Mouse (Mus musculus): ENCODE measurements around the gene Cacna2d4. TPM values are rescaled to one million over a fixed set of nuclear protein-coding genes. Genes with fewer than 3 reads are reported as not detected.

Gene Cacna2d4
- polyA plus RNA-seq, 1 experiment from 2014 or later = 0.02 TPM

GRCm38 (mm10) chr6:119248578-119248977 is 12.3 kb downstream of the Cacna2d4 start:
- WGBS (ENCODE audit: insufficient replicate concordance) = 68% methylated on average over 3 of the region's 3 CpGs
- ATAC-seq (ENCODE audit: low read depth) = no peak

GRCm38 (mm10) chr6:119249726-119250125 is 13.4 kb downstream of the Cacna2d4 start:
- Histone ChIP-seq H3K4me3 (ENCODE audit: low read depth, low read length) (no peak overlapping the region), H3K4me2 (ENCODE audit: low read depth, low read length) (no peak overlapping the region), H3K9me3 (replicated peaks; ENCODE audit: control insufficient read depth, low read length) (0 out of 2 replicates have a peak, but pooled peaks cover 2% of the 10 kb centered on the region), H3K9ac (ENCODE audit: low read depth, low read length) (no peak overlapping the region), H3K27me3 (ENCODE audit: control insufficient read depth, insufficient read depth, low read depth, low read length) (no peaks in the 10 kb centered on the region), H3K4me1 (ENCODE audit: control insufficient read depth, low read depth, low read length) (no peaks in the 10 kb centered on the region), H3K36me3 (ENCODE audit: control insufficient read depth, insufficient read depth) (no peaks in the 10 kb centered on the region), H3K27ac (ENCODE audit: low read length) (no peak overlapping the region)
- no peak for ATAC-seq (ENCODE audit: low read depth)
- WGBS (ENCODE audit: insufficient replicate concordance) = 72% methylated on average over 10 of the region's 10 CpGs

More at GRCm38 (mm10) chr6:119248578-119248977, 12.3 kb downstream of the Cacna2d4 start:
- Histone ChIP-seq H3K9ac (ENCODE audit: low read depth, low read length) (no peak overlapping the region), H3K4me3 (ENCODE audit: low read depth, low read length) (no peak overlapping the region), H3K27ac (ENCODE audit: low read length) (no peak overlapping the region), H3K36me3 (ENCODE audit: control insufficient read depth, insufficient read depth) (no peaks in the 10 kb centered on the region), H3K27me3 (ENCODE audit: control insufficient read depth, insufficient read depth, low read depth, low read length) (no peaks in the 10 kb centered on the region), H3K4me1 (ENCODE audit: control insufficient read depth, low read depth, low read length) (no peaks in the 10 kb centered on the region), H3K4me2 (ENCODE audit: low read depth, low read length) (no peak overlapping the region), H3K9me3 (replicated peaks; ENCODE audit: control insufficient read depth, low read length) (0 out of 2 replicates have a peak, but pooled peaks cover 2% of the 10 kb centered on the region)

GRCm38 (mm10) chr6:119251704-119252103 is 15.4 kb downstream of the Cacna2d4 start:
- WGBS (ENCODE audit: insufficient replicate concordance) = 56% methylated on average over 4 of the region's 4 CpGs
- no peaks in the 10 kb centered on the region for H3K36me3 ChIP-seq (ENCODE audit: control insufficient read depth, insufficient read depth)
- H3K9me3 ChIP-seq (replicated peaks; ENCODE audit: control insufficient read depth, low read length) = no peaks in the 10 kb centered on the region
- H3K4me1 ChIP-seq (ENCODE audit: control insufficient read depth, low read depth, low read length) = no peaks in the 10 kb centered on the region
- no peak overlapping the region for H3K9ac ChIP-seq (ENCODE audit: low read depth, low read length)
- no peak overlapping the region for H3K27ac ChIP-seq (ENCODE audit: low read length)
- no peak for ATAC-seq (ENCODE audit: low read depth)
- no peak overlapping the region for H3K4me3 ChIP-seq (ENCODE audit: low read depth, low read length)
- H3K4me2 ChIP-seq (ENCODE audit: low read depth, low read length) = no peak overlapping the region
- H3K27me3 ChIP-seq (ENCODE audit: control insufficient read depth, insufficient read depth, low read depth, low read length) = no peaks in the 10 kb centered on the region

GRCm38 (mm10) chr6:119276713-119277112 is 40.4 kb downstream of the Cacna2d4 start:
- WGBS (ENCODE audit: insufficient replicate concordance) = 57% methylated on average over 2 of the region's 2 CpGs
- no peak overlapping the region for H3K4me3 ChIP-seq (ENCODE audit: low read depth, low read length)
- no peak for ATAC-seq (ENCODE audit: low read depth)

GRCm38 (mm10) chr6:119280761-119281160 is 44.4 kb downstream of the Cacna2d4 start:
- ATAC-seq (ENCODE audit: low read depth) = no peak

More at GRCm38 (mm10) chr6:119276713-119277112, 40.4 kb downstream of the Cacna2d4 start:
- H3K4me2 ChIP-seq (ENCODE audit: low read depth, low read length) = no peak overlapping the region
- no peaks in the 10 kb centered on the region for H3K36me3 ChIP-seq (ENCODE audit: control insufficient read depth, insufficient read depth)
- no peaks in the 10 kb centered on the region for H3K4me1 ChIP-seq (ENCODE audit: control insufficient read depth, low read depth, low read length)
- no peak overlapping the region for H3K9ac ChIP-seq (ENCODE audit: low read depth, low read length)
- no peak overlapping the region for H3K27ac ChIP-seq (ENCODE audit: low read length)
- no peaks in the 10 kb centered on the region for H3K9me3 ChIP-seq (replicated peaks; ENCODE audit: control insufficient read depth, low read length)
- no peaks in the 10 kb centered on the region for H3K27me3 ChIP-seq (ENCODE audit: control insufficient read depth, insufficient read depth, low read depth, low read length)

GRCm38 (mm10) chr6:119301310-119301709 is 65.0 kb downstream of the Cacna2d4 start:
- H3K9me3 ChIP-seq (replicated peaks; ENCODE audit: control insufficient read depth, low read length) = no peaks in the 10 kb centered on the region

More at GRCm38 (mm10) chr6:119280761-119281160, 44.4 kb downstream of the Cacna2d4 start:
- Histone ChIP-seq H3K4me1 (ENCODE audit: control insufficient read depth, low read depth, low read length) (no peaks in the 10 kb centered on the region), H3K4me3 (ENCODE audit: low read depth, low read length) (no peak overlapping the region), H3K36me3 (ENCODE audit: control insufficient read depth, insufficient read depth) (no peaks in the 10 kb centered on the region), H3K9me3 (replicated peaks; ENCODE audit: control insufficient read depth, low read length) (no peaks in the 10 kb centered on the region), H3K9ac (ENCODE audit: low read depth, low read length) (no peak overlapping the region), H3K4me2 (ENCODE audit: low read depth, low read length) (no peak overlapping the region), H3K27ac (ENCODE audit: low read length) (no peak overlapping the region), H3K27me3 (ENCODE audit: control insufficient read depth, insufficient read depth, low read depth, low read length) (no peaks in the 10 kb centered on the region)
- 64% methylated on average over 9 of the region's 9 CpGs for WGBS (ENCODE audit: insufficient replicate concordance)

GRCm38 (mm10) chr6:119303331-119303730 is 67.0 kb downstream of the Cacna2d4 start:
- Histone ChIP-seq H3K27me3 (ENCODE audit: control insufficient read depth, insufficient read depth, low read depth, low read length) (no peaks in the 10 kb centered on the region), H3K4me1 (ENCODE audit: control insufficient read depth, low read depth, low read length) (no peaks in the 10 kb centered on the region), H3K9me3 (replicated peaks; ENCODE audit: control insufficient read depth, low read length) (no peaks in the 10 kb centered on the region), H3K4me2 (ENCODE audit: low read depth, low read length) (no peak overlapping the region), H3K36me3 (ENCODE audit: control insufficient read depth, insufficient read depth) (no peaks in the 10 kb centered on the region), H3K9ac (ENCODE audit: low read depth, low read length) (no peak overlapping the region), H3K27ac (ENCODE audit: low read length) (no peak overlapping the region), H3K4me3 (ENCODE audit: low read depth, low read length) (no peak overlapping the region)
- 69% methylated on average over 6 of the region's 6 CpGs for WGBS (ENCODE audit: insufficient replicate concordance)
- ATAC-seq (ENCODE audit: low read depth) = no peak

More at GRCm38 (mm10) chr6:119301310-119301709, 65.0 kb downstream of the Cacna2d4 start:
- H3K4me1 ChIP-seq (ENCODE audit: control insufficient read depth, low read depth, low read length) = no peaks in the 10 kb centered on the region
- no peak overlapping the region for H3K27ac ChIP-seq (ENCODE audit: low read length)
- H3K27me3 ChIP-seq (ENCODE audit: control insufficient read depth, insufficient read depth, low read depth, low read length) = no peaks in the 10 kb centered on the region
- WGBS (ENCODE audit: insufficient replicate concordance) = 55% methylated on average over 3 of the region's 3 CpGs
- H3K9ac ChIP-seq (ENCODE audit: low read depth, low read length) = no peak overlapping the region
- no peak for ATAC-seq (ENCODE audit: low read depth)
- no peak overlapping the region for H3K4me2 ChIP-seq (ENCODE audit: low read depth, low read length)
- H3K36me3 ChIP-seq (ENCODE audit: control insufficient read depth, insufficient read depth) = no peaks in the 10 kb centered on the region
- no peak overlapping the region for H3K4me3 ChIP-seq (ENCODE audit: low read depth, low read length)

GRCm38 (mm10) chr6:119307867-119308413 is 71.6 kb downstream of the Cacna2d4 start:
- H3K27ac ChIP-seq (ENCODE audit: low read length) = no peak overlapping the region
- no peak overlapping the region for H3K4me2 ChIP-seq (ENCODE audit: low read depth, low read length)
- no peak overlapping the region for H3K9ac ChIP-seq (ENCODE audit: low read depth, low read length)
- 67% methylated on average over 10 of the region's 10 CpGs for WGBS (ENCODE audit: insufficient replicate concordance)
- H3K27me3 ChIP-seq (ENCODE audit: control insufficient read depth, insufficient read depth, low read depth, low read length) = no peaks in the 10 kb centered on the region
- H3K9me3 ChIP-seq (replicated peaks; ENCODE audit: control insufficient read depth, low read length) = no peaks in the 10 kb centered on the region
- H3K36me3 ChIP-seq (ENCODE audit: control insufficient read depth, insufficient read depth) = no peaks in the 10 kb centered on the region
- no peak for ATAC-seq (ENCODE audit: low read depth)
- no peaks in the 10 kb centered on the region for H3K4me1 ChIP-seq (ENCODE audit: control insufficient read depth, low read depth, low read length)
- no peak overlapping the region for H3K4me3 ChIP-seq (ENCODE audit: low read depth, low read length)

- Histone ChIP-seq H3K27ac (ENCODE audit: low read length) (no peak overlapping the region), H3K9ac (ENCODE audit: low read depth, low read length) (no peak overlapping the region), H3K4me3 (ENCODE audit: low read depth, low read length) (no peak overlapping the region), H3K27me3 (ENCODE audit: control insufficient read depth, insufficient read depth, low read depth, low read length) (no peaks in the 10 kb centered on the region), H3K9me3 (replicated peaks; ENCODE audit: control insufficient read depth, low read length) (no peaks in the 10 kb centered on the region), H3K36me3 (ENCODE audit: control insufficient read depth, insufficient read depth) (no peaks in the 10 kb centered on the region), H3K4me1 (ENCODE audit: control insufficient read depth, low read depth, low read length) (no peaks in the 10 kb centered on the region), H3K4me2 (ENCODE audit: low read depth, low read length) (no peak overlapping the region)
- 51% methylated on average over 9 of the region's 9 CpGs for WGBS (ENCODE audit: insufficient replicate concordance)
- ATAC-seq (ENCODE audit: low read depth) = no peak
These were observed 73.8 kb downstream of the Cacna2d4 start for GRCm38 (mm10) chr6:119310176-119310575.
